Mouse (Mus musculus) kidney, adult 2 months (tissue): ENCODE results near the gene Fry. TPM values are rescaled to one million over a fixed set of nuclear protein-coding genes. Genes with fewer than 3 reads are reported as not detected.
A peak's percentile ranks its signal among the peaks of the same experiment; 100 is the strongest.

Source experiments
- DNase-seq: peaks from one replicate; pipeline ENCODE4 v3.0.0; 2021
- H3K27ac ChIP-seq: fragments of 200-500 bp; 2 replicates; pipeline ENCODE4 v1.5.1; 2012; ENCODE audit warnings: low read depth, low read length, control low read depth, inconsistent platforms; ENCODE audit not compliant: insufficient read depth
- H3K27me3 ChIP-seq: fragments of 200-500 bp; replicated peaks from 2 replicates; pipeline ENCODE4 v1.6.1; 2012; ENCODE audit warnings: mild to moderate bottlenecking, moderate library complexity, low read length, inconsistent platforms; ENCODE audit not compliant: control insufficient read depth, insufficient read depth
- H3K36me3 ChIP-seq: fragments of 200-500 bp; 2 replicates; pipeline ENCODE4 v1.6.1; 2012; ENCODE audit warnings: mild to moderate bottlenecking, moderate library complexity, low read length, inconsistent platforms; ENCODE audit not compliant: control insufficient read depth, insufficient read depth
- H3K4me1 ChIP-seq: fragments of 200-500 bp; 2 replicates; pipeline ENCODE4 v1.6.1; 2011; ENCODE audit warnings: low read length; ENCODE audit not compliant: control insufficient read depth, insufficient read depth
- H3K4me3 ChIP-seq: fragments of 200-500 bp; 2 replicates; pipeline ENCODE4 v1.5.1; 2011; ENCODE audit warnings: mild to moderate bottlenecking, low read depth, low read length, control low read depth; ENCODE audit not compliant: insufficient read depth
- CTCF ChIP-seq: fragments of 200-500 bp; conservative IDR thresholded peaks from 2 replicates; pipeline ENCODE4 v1.5.1; 2011; ENCODE audit warnings: low read depth, mild to moderate bottlenecking, control low read depth, low read length, moderate library complexity, mixed read lengths; ENCODE audit not compliant: insufficient read depth, insufficient read length
- POLR2A ChIP-seq: fragments of 200-500 bp; IDR thresholded peaks from one replicate; pipeline ENCODE4 v1.6.1; 2011; ENCODE audit warnings: low read depth, low read length, control low read depth
- WGBS: fragments of 180-500 bp; shearing (Covaris S2); methylation state at CpG from one replicate; pipeline ENCODE4 v1.1.7; 2018; 5-methylcytosine and 5-hydroxymethylcytosine counted together
- polyA plus RNA-seq: library from polyadenylated mRNA; depleted of rRNA; stranded (reverse); fragments of >200 nt; gene quantifications from 2 replicates; pipeline ENCODE4 v1.2.3, GENCODE M21; 2012

The Fry gene
- polyA plus RNA-seq, 1 experiment: 12.9 TPM

- no peaks in the 10 kb centered on the region for H3K4me1 ChIP-seq
- TF ChIP-seq POLR2A (no peak), CTCF (no peak)
- H3K27me3 ChIP-seq: no peaks in the 10 kb centered on the region
- no peak overlapping the region for H3K4me3 ChIP-seq
- peak overlapping the region; percentile 35; the same call in 1 of the 2 replicates for H3K27ac ChIP-seq
- 51% methylated on average over 17 of the region's 17 CpGs for WGBS
- DNase-seq: peak; percentile 12
- H3K36me3 ChIP-seq: no peaks in the 10 kb centered on the region
Measured at GRCm38 (mm10) chr5:150384272-150385215, 266.1 kb downstream of the Fry start.

GRCm38 (mm10) chr5:150385224-150385623 is 266.8 kb downstream of the Fry start:
- TF ChIP-seq POLR2A (no peak), CTCF (no peak)
- H3K36me3 ChIP-seq: no peaks in the 10 kb centered on the region
- no peak overlapping the region; the same call in 1 of the 2 replicates for H3K27ac ChIP-seq
- DNase-seq: no peak
- no peak overlapping the region for H3K4me3 ChIP-seq
- H3K27me3 ChIP-seq: no peaks in the 10 kb centered on the region
- 76% methylated on average over 7 of the region's 7 CpGs for WGBS
- H3K4me1 ChIP-seq: no peaks in the 10 kb centered on the region

GRCm38 (mm10) chr5:150388623-150389022 is 270.2 kb downstream of the Fry start:
- no peak for TF ChIP-seq POLR2A
- TF ChIP-seq CTCF: no peak
- no peaks in the 10 kb centered on the region for H3K36me3 ChIP-seq
- H3K4me3 ChIP-seq: no peak overlapping the region
- no peak overlapping the region for H3K27ac ChIP-seq
- no peak for DNase-seq
- H3K27me3 ChIP-seq: no peaks in the 10 kb centered on the region
- WGBS: 85% methylated on average over 12 of the region's 12 CpGs
- H3K4me1 ChIP-seq: no peaks in the 10 kb centered on the region

DNA sequence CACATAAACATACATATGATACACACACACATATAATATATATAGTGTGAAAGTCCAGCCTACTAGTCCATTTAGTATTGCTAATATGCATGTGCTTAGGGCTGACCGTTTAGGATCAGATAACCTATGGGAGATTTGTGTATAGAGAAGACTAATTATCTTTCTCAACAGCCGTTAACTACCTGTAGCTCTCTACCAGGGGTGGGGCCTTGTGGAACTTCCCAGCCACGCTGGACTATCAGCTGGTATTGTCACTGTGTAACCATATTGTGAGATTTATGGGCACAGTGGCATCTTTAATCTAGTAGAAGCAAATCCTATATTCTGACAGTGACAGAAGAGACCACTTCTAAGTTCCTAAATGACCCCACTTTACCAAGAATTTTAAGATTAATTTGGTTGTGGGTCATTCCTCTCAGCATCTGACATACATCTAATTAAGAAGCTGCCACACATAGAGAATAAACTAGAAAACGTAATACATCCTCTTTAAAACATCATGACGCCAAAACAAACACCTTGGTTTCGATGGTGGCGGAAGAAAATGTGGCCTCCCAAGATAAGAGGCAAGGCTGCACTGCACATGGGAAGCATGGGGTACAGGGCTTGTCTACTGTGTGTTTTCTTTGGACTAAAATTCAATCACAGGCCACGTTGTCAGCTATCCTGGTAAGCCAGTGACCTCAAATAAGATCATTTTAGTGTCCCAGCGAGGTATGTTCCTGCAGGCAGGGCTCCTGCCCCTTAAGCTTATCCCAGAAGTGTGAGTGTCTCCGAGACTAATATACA is 271.3 kb downstream of the Fry start:
- Histone ChIP-seq H3K27ac (no peak overlapping the region), H3K4me1 (no peaks in the 10 kb centered on the region), H3K36me3 (no peaks in the 10 kb centered on the region), H3K27me3 (no peaks in the 10 kb centered on the region), H3K4me3 (no peak overlapping the region)
- WGBS: 55% methylated on average over 10 of the region's 10 CpGs
- no peak for DNase-seq
- TF ChIP-seq CTCF: no peak

DNA sequence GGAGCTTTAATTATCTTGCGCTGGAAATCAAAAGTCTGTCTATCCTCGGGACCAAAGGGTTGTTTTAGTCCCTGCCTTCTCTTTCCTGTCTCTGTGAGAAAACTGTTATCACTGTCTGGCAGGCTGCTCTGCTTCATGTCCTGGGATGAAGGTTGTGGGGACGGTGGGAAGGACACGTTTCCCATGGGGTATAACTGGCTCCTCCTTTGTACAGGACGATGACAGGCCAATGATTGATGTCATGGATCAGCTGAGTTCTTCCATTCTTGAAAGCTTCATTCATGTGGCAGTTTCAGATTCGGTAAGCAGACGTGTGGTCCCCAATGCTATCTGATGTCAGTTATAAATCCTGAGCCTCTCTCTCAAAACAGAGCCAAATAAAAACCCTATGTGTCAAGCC is 272.0 kb downstream of the Fry start:
- H3K4me3 ChIP-seq: no peak overlapping the region
- TF ChIP-seq POLR2A (no peak), CTCF (no peak)
- DNase-seq: no peak
- WGBS: 30% methylated on average over 7 of the region's 7 CpGs
- no peak overlapping the region for H3K27ac ChIP-seq
- no peaks in the 10 kb centered on the region for H3K4me1 ChIP-seq
- no peaks in the 10 kb centered on the region for H3K36me3 ChIP-seq
- H3K27me3 ChIP-seq: no peaks in the 10 kb centered on the region

DNA sequence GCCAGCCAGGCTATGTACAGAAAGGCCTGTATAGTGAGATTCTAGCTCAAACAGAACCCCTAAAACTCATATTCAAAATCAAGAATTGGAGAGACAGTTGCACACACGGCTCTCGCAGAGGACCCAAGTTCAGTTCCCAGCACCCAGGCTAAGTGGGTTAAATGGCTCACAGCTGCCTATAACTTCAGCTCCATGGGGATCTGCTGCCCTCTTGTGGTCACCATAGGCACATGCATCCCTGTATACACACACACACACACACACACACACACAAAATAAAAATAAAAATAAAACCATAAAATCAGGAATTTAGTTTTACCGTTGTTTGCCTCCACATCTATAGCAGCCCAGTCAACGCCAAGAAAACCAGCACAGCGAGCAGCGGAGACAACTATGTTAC is 276.2 kb downstream of the Fry start:
- H3K27me3 ChIP-seq: no peaks in the 10 kb centered on the region
- H3K36me3 ChIP-seq: no peaks in the 10 kb centered on the region
- 99% methylated on average over 6 of the region's 6 CpGs for WGBS
- H3K4me1 ChIP-seq: no peaks in the 10 kb centered on the region
- H3K27ac ChIP-seq: no peak overlapping the region
- TF ChIP-seq CTCF (peak; percentile 19; the same call in 1 of the 2 replicates), POLR2A (no peak)
- no peak overlapping the region for H3K4me3 ChIP-seq
- DNase-seq: no peak
